Mouse (Mus musculus): Measurements from ENCODE around the gene Kcnma1.

Kcnma1 gene

GRCm38 (mm10) chr14:23509792-23510191 lies 504.5 kb downstream of the Kcnma1 start:
- no peak for DNase-seq

- no peak for DNase-seq
Measured at GRCm38 (mm10) chr14:23502236-23502790, 512.0 kb downstream of the Kcnma1 start.

- no peak for DNase-seq
Measured at GRCm38 (mm10) chr14:23496801-23497200, 517.5 kb downstream of the Kcnma1 start.

GRCm38 (mm10) chr14:23496236-23496740 lies 518.0 kb downstream of the Kcnma1 start:
- DNase-seq = no peak

- no peak for DNase-seq
Measured at GRCm38 (mm10) chr14:23494496-23494800, 519.8 kb downstream of the Kcnma1 start.

GRCm38 (mm10) chr14:23493750-23494495 lies 520.4 kb downstream of the Kcnma1 start:
- no peak for DNase-seq

- no peak for DNase-seq
Measured at GRCm38 (mm10) chr14:23492581-23493360, 521.5 kb downstream of the Kcnma1 start.

- no peak for DNase-seq
Measured at GRCm38 (mm10) chr14:23491359-23491758, 522.9 kb downstream of the Kcnma1 start.

- no peak for DNase-seq
Measured at GRCm38 (mm10) chr14:23486687-23487086, 527.6 kb downstream of the Kcnma1 start.

GRCm38 (mm10) chr14:23485802-23486500 lies 528.3 kb downstream of the Kcnma1 start:
- no peak for DNase-seq

- no peak for DNase-seq
Measured at GRCm38 (mm10) chr14:23475129-23475528, 539.2 kb downstream of the Kcnma1 start.

GRCm38 (mm10) chr14:23470071-23470470 lies 544.2 kb downstream of the Kcnma1 start:
- DNase-seq = no peak

- DNase-seq = no peak
Measured at GRCm38 (mm10) chr14:23465135-23465534, 549.2 kb downstream of the Kcnma1 start.

- no peak for DNase-seq
Measured at GRCm38 (mm10) chr14:23458560-23458959, 555.7 kb downstream of the Kcnma1 start.

GRCm38 (mm10) chr14:23451681-23452080 lies 562.6 kb downstream of the Kcnma1 start:
- DNase-seq = no peak

GRCm38 (mm10) chr14:23437467-23437866 lies 576.8 kb downstream of the Kcnma1 start:
- DNase-seq = no peak

GRCm38 (mm10) chr14:23435861-23436260 lies 578.4 kb downstream of the Kcnma1 start:
- no peak for DNase-seq

- no peak for DNase-seq
Measured at GRCm38 (mm10) chr14:23430006-23430405, 584.3 kb downstream of the Kcnma1 start.

- no peak for DNase-seq
Measured at GRCm38 (mm10) chr14:23429043-23429442, 585.2 kb downstream of the Kcnma1 start.

GRCm38 (mm10) chr14:23422481-23423040 lies 591.7 kb downstream of the Kcnma1 start:
- DNase-seq = no peak

- no peak for DNase-seq
Measured at GRCm38 (mm10) chr14:23418955-23419354, 595.3 kb downstream of the Kcnma1 start.

GRCm38 (mm10) chr14:23407051-23407450 lies 607.2 kb downstream of the Kcnma1 start:
- DNase-seq = no peak
